Mouse (Mus musculus): ENCODE results near the gene Zbtb20.

GRCm38 (mm10) chr16:42835940-42836339 lies 39.7 kb upstream of the Zbtb20 start:
- TF ChIP-seq CTCF (IDR thresholded peaks at IDR 0.05) (peak; percentile 26; the same call in 1 of the 2 replicates), EP300 (IDR thresholded peaks at IDR 0.05) (no peak)
